Mouse (Mus musculus) kidney, postnatal 25 days (tissue): ENCODE results near the gene Gbp2.

Experiments
- DNase-seq, 2 experiments: peaks; one replicate each; pipeline ENCODE4 v3.0.0; 2021; ENCODE audit warnings: mixed read lengths in 2 of 2

Gene Gbp2

DNA sequence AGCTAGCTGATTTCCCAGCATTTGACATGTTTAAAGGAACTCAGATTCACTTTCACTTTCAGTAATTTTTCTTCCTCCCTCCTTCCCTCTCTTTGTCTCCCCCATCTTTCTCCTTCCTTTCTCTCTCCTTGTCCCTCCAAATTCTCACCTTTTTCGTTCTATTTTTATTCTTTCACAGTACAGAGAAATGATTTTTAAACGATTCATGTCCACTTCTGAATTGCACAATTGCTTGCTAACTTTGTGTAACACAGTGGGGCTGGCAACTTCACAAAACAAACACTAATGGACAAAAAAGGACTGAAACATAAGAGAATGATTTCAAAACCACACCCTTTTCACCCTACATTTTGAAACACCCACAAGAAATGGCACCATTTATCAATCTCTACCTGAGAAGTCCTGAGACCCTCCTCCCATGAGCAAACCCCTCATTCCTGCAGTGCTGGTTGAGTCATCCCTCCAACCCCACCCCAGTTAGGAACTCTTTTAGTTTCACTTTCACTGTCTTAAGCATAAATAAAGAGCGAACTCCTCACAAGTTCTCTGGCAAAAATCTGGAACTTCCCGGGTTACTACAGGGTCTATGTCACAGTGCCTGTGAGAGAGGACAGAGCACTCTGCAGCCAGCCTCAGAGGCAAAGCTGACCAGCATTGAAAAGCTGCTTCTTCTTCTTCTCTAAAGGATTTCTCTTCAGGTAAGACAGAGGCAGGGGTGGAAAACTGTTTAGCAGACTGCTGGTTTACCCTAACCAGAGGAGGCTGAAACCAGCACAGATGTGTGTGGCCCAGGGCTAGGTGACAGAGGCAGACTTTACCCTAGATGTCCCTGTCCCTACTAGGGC lies at the start of gene Gbp2:
Gene Gbp2 (plus strand): TSS at position 492 of the 845 bp plus-strand sequence.
- peak in 1 of 2 experiments; percentile 24 for DNase-seq

GRCm38 (mm10) chr3:142570738-142571137 lies 49.7 kb upstream of the Gbp2 start:
- DNase-seq = no peak

DNA sequence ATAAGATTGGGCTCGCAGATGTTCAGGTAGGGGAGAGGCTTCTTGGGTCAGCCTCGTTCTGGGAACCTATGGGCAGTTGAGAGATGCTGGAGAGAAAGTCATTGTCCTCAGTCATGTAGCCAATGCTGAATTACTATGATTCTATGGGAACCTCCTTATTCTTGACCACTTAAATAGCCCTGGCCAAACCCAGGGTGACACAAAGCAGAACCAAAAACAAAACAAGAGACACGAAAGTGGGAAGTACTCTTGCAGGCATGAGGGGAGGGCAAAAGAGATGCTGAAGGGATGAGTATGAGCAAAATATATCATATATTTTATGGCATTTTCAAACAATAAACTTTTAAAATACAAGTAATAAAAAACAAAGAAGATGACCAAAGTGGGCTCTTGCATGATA lies 43.3 kb upstream of the Gbp2 start:
- no peak for DNase-seq

- DNase-seq = no peak
Measured at GRCm38 (mm10) chr3:142578342-142578741, 42.1 kb upstream of the Gbp2 start.

DNA sequence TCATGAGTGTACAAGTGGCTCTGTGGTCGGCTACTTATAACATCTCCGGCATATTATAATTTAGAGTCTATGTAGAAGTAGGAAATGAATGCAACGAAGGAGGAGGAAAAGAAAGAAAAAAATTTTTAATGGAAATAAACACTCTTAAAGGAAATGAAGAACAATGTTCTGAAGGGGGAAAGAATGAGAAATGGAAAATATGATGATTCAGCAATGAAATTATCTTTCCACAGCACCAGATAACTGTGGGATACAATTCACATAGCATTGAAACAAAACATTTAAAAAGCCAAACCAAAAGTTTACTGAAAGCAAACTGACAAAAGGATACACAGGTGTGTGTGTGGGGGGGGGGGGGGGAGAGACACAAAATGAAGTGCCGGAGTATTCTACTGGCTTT lies 37.3 kb upstream of the Gbp2 start:
- DNase-seq = no peak

DNA sequence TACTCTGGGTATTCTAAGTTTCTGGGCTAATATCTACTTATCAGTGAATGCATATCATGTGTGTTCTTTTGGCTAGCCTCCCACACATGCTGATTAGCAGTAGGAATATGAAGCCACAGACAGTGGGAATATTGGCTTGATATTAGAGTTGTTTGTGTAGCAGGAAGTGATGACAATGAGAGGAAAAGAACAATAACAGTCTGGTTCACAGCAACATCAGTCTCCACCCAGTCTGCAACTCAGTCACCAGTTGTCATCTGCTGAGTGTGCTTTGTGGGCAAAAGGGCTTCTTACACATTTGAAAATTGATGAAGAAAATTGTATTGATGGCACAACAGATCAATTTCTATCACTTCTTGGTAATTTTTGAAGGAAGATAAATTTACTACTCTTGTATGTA lies 33.0 kb upstream of the Gbp2 start:
- DNase-seq = no peak

DNA sequence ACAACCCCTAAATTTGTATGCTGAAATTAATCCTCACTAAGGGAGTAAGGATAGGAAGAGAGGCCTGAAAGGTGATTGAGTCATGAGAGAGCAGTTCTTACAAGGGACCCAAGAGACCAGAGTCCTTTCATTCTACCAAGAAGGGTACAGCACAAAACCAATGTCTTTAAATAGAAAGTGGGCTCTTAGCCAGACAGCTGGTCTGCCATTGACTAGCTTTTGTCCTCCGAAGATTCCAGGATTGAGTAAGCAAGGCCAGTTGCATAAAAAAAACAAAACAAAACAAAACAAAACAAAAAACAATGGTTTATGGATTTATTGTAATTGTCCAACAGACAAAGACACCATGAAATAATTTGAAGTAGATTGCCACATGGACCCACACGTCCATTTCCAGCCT lies 31.5 kb upstream of the Gbp2 start:
- no peak for DNase-seq

GRCm38 (mm10) chr3:142590431-142591067 lies 29.9 kb upstream of the Gbp2 start:
- no peak for DNase-seq

GRCm38 (mm10) chr3:142594547-142594946 lies 25.9 kb upstream of the Gbp2 start, which contains the start of gene Gbp2b:
Gene Gbp2b (plus strand): TSS chr3:142594847.
- DNase-seq = no peak

DNA sequence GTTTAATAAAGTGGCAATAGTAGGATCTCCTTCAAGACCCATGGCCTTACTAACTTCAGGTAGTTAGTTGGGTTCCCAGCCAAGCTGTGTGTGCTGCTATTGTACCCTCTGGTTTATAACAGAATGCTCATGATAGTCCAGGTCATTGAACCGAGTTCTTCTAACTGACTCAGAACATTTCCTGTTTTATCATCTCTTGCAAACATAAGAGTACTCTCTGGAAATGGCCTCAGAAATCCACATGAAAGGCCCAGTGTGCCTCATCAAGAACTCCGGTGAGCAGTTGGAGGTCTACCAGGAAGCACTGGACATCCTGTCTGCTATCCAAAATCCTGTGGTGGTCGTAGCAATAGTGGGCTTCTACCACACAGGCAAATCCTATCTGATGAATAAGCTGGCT lies 22.5 kb upstream of the Gbp2 start:
- DNase-seq = no peak

DNA sequence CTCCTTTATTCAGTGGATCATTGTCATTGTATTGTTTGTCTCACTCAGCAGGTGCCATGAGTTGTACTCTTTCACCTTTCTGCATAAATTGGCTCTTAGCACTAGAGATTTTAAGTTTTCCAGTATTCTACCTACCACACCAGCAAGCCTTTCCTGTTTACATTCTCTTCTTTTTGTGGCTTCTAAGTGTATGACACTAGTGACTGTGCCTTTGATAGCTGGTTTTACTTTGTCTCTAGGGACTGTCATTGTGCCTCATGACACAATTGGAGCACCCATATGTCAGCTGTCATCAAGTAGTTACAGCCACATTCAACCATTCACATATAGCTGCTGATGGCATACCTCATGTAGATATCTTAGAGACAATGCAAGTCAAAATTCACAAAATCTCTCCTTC lies 18.7 kb upstream of the Gbp2 start:
- no peak for DNase-seq

DNA sequence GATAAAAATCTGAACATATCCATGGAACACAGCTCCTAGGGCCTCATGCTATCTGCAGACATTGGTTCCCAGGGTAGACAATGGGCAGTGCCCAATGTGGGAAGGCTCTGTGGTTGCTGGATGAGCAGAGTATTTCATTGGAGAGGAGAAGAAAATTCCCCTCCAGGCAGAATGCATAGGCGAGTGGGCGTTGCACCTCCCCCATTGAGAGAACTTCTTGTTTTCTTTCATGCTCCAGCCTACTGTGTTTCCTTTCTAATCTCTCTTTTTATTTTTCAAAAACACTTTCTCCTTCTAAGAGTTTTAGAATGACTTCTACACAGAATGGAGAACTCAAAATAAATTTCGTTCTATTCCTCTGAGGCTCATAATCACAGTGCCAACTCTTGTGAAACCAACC lies 1.7 kb upstream of the Gbp2 start:
- DNase-seq = no peak

- no peak for DNase-seq
Measured at GRCm38 (mm10) chr3:142619606-142620005, 796 bp upstream of the Gbp2 start.

DNA sequence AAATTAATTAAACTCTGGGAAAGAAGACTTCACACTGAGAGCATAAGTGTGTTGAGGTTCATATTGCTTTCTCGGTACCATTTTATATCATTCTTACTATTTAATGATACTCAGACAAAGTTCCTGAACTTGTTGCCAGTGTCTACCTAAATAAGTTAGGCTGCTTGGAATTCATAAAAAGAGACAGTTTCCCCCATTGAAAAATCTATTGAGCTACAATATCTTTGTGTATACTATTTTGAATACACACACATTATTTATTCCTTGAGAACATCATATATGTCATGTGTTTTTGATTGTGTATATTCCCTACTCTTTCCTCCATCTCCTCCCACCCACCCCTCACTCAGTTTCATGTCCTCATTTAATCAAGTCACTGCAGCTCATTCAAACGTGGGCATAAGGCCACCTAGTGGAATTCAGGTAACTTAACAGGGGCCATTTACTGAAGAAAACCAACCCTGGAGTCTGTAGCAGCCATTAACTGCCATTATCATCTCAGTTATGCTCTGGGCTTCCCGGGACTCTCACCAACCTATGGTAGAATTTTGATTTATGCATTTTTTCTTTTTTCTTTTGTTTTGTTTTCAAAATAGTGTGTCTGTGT lies 657 bp downstream of the Gbp2 start:
- DNase-seq = no peak

DNA sequence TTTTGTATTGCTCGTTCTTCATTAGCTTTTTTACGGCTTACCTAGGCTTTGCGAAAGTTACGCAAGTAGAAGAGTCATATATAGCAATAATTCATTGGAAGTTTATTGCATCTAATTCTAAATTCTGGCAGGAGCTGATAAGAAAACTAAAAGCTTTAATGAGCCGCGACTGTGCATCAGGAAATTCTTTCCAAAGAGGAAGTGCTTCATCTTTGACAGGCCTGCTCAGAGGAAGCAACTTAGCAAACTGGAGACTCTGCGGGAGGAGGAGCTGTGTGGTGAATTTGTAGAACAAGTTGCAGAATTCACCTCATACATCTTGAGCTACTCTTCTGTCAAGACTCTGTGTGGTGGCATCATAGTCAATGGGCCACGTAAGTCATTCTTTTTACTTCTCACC lies 10.0 kb downstream of the Gbp2 start:
- no peak for DNase-seq

- peak; percentile 71 to 94 for DNase-seq
Measured at GRCm38 (mm10) chr3:142640201-142640600, 19.8 kb downstream of the Gbp2 start.

DNA sequence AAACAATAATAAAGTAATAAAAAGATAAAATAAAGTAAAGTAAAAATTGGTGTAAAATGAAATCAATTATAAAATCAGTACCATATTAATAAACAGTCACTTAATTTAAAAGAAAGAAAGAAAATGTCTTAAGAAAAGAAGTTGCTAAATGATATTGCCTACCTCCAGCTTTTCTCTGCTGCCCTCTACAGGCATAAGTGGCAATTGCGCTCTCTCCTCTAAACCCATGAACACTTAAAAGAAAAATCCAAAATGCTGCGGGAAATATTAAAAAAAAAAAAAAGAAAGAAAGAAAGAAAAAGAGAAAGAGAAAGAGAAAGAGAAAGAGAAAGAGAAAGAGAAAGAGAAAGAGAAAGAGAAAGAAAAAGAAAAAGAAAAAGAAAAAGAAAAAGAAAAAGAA lies 25.5 kb downstream of the Gbp2 start:
- peak; percentile 67 to 86 for DNase-seq

DNA sequence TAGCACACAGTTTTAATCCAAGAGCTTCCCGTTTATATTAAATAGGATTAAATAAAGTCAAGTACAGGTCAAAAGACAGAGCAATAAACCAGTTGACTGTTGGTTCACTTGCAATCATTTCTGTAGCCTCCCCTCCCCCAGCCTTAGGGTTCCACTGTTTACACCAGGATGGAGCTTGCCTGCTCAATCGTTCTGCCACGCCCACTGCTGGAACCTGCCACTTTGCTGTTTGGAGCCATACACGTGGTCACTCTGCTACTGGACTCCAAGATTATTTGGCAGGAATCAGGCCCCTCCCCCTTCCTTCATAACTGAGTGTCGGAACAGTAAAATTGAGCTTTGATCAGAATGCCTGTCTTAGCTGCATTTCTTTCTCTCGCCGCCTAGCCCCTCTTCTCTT lies 27.4 kb downstream of the Gbp2 start:
- DNase-seq = peak in 1 of 2 experiments; percentile 3

DNA sequence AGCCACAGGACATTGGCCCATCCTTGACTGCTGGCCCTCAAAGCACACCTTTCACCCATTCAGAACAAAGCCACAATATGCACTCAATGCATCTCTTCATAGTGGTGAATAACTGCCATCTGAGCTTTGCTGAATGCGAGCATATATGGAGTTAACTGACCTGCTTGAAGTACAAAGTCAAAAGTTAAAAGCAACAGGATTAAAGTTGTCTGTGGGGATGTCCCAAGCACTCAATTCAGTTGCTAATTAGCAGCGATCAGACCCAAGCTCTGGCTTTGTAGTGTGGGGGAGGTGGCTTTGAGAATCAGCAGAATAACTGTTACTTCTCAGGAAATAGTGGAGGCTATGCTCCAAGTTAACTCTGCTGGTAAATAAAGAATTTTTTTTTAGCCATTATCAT lies 29.8 kb downstream of the Gbp2 start:
- DNase-seq = no peak

DNA sequence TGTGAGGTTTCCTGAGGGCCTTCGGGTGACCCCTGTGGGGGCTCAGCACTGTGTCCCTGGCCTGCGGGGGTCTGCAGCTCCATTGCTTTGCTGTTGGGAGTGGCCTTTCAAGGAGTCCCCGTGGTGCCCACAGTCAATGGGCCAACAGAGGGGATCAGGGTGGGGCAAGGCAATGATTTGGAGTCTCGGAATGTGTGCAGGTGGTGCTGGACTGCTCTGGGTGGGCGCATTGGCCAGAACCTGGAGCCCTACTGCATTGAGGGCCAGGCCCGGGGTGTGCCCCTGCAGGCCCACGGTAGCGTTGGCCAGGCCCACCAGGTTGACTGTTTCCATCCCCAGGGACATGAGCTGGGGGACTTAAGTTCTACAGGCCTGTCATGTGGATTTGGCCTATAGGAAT lies 44.3 kb downstream of the Gbp2 start:
- no peak for DNase-seq

GRCm38 (mm10) chr3:142674607-142675006 lies 54.2 kb downstream of the Gbp2 start:
- no peak for DNase-seq
